Mouse (Mus musculus): ENCODE results near the gene Sez6l.

GRCm38 (mm10) chr5:112393741-112394414, 183.1 kb downstream of the Sez6l start:
- TF ChIP-seq MAFK (IDR thresholded peaks at IDR 0.05; ENCODE audit: insufficient read depth, low read depth, low read length) (no peak), ZC3H11A (IDR thresholded peaks at IDR 0.05; ENCODE audit: borderline replicate concordance, low read depth, low read length) (no peak), ZNF384 (IDR thresholded peaks at IDR 0.05; ENCODE audit: low read depth, low read length) (no peak)

All from ES-E14 (cell line).